Mouse (Mus musculus) midbrain, embryonic 15.5 days (tissue): ENCODE measurements around the gene Rgs7. TPM values are rescaled to one million over a fixed set of nuclear protein-coding genes. Genes with fewer than 3 reads are reported as not detected.

Source experiments
- ATAC-seq: fragments of 200-750 bp; cut with Nextera tagmentation; replicated peaks from 2 replicates; pipeline ENCODE4 v1.8.0; 2017; ENCODE audit warnings: moderate TSS enrichment
- H3K27ac ChIP-seq: fragments of 300-500 bp; sonication (generic); 2 replicates; pipeline ENCODE4 v1.5.1; 2015; ENCODE audit warnings: mild to moderate bottlenecking, inconsistent platforms
- H3K27me3 ChIP-seq: fragments of 300-500 bp; sonication (generic); replicated peaks from 2 replicates; pipeline ENCODE4 v1.6.1; 2015; ENCODE audit warnings: inconsistent platforms
- H3K36me3 ChIP-seq: fragments of 300-500 bp; sonication (generic); replicated peaks from 2 replicates; pipeline ENCODE4 v1.6.1; 2015; ENCODE audit warnings: inconsistent platforms
- H3K4me1 ChIP-seq: fragments of 300-500 bp; sonication (generic); 2 replicates; pipeline ENCODE4 v1.6.1; 2015; ENCODE audit warnings: inconsistent platforms
- H3K4me2 ChIP-seq: fragments of 300-500 bp; sonication (generic); 2 replicates; pipeline ENCODE4 v1.6.1; 2015; ENCODE audit warnings: inconsistent platforms, mild to moderate bottlenecking, moderate library complexity
- H3K4me3 ChIP-seq: fragments of 300-500 bp; sonication (generic); 2 replicates; pipeline ENCODE4 v1.5.1; 2015; ENCODE audit warnings: mild to moderate bottlenecking, inconsistent platforms
- H3K9ac ChIP-seq: fragments of 300-500 bp; sonication (generic); 2 replicates; pipeline ENCODE4 v1.6.1; 2015; ENCODE audit warnings: mild to moderate bottlenecking, inconsistent platforms
- H3K9me3 ChIP-seq: fragments of 300-500 bp; sonication (generic); 2 replicates; pipeline ENCODE4 v1.6.1; 2016; ENCODE audit warnings: inconsistent platforms
- WGBS: fragments of 180-500 bp; shearing (Covaris S2); methylation state at CpG from one replicate; pipeline ENCODE4 v1.1.7; 2015; ENCODE audit warnings: mixed read lengths; 5-methylcytosine and 5-hydroxymethylcytosine counted together
- polyA plus RNA-seq: library from polyadenylated mRNA; unstranded; fragments of >200 nt; fragmentation: Nextera tagmentation; extraction: Ambion mirVana; gene quantifications from 2 replicates; pipeline ENCODE4 v1.2.1, GENCODE M21; 2015

Gene Rgs7
- polyA plus RNA-seq = 35.2 and 39.1 TPM in 2 replicates

GRCm38 (mm10) chr1:175491861-175492682 is at the start of gene Rgs7:
Gene Rgs7 (minus strand): TSS chr1:175492500.
- WGBS = under 1% methylated on average over 80 of the region's 82 CpGs
- ATAC-seq = peak; percentile 96
- Histone ChIP-seq H3K4me2 (peak within 1 kb of the TSS; percentile 81), H3K27me3 (no peaks in the 10 kb centered on the region), H3K4me3 (peak within 1 kb of the TSS; percentile 78), H3K9me3 (no peaks in the 10 kb centered on the region), H3K27ac (peak within 1 kb of the TSS; percentile 94), H3K36me3 (no peaks in the 10 kb centered on the region), H3K4me1 (peaks cover 22% of the 10 kb centered on the region), H3K9ac (peak within 1 kb of the TSS; percentile 82)

- Histone ChIP-seq H3K27ac (no peak overlapping the region), H3K4me1 (no peaks in the 10 kb centered on the region), H3K4me3 (no peak overlapping the region), H3K4me2 (no peak overlapping the region), H3K9ac (no peak overlapping the region), H3K36me3 (no peaks in the 10 kb centered on the region), H3K9me3 (no peaks in the 10 kb centered on the region), H3K27me3 (no peaks in the 10 kb centered on the region)
- ATAC-seq = no peak
- WGBS = 90% methylated on average over 5 of the region's 5 CpGs
These were observed 48.4 kb upstream of the Rgs7 start for GRCm38 (mm10) chr1:175540700-175541099.

GRCm38 (mm10) chr1:175537321-175537720 is 45.0 kb upstream of the Rgs7 start:
- H3K27me3 ChIP-seq = no peaks in the 10 kb centered on the region
- ATAC-seq = no peak
- 78% methylated on average over 1 of the region's 1 CpGs for WGBS

GRCm38 (mm10) chr1:175529858-175530257 is 37.6 kb upstream of the Rgs7 start:
- Histone ChIP-seq H3K4me1 (no peaks in the 10 kb centered on the region), H3K36me3 (no peaks in the 10 kb centered on the region), H3K27me3 (no peaks in the 10 kb centered on the region), H3K4me3 (no peak overlapping the region), H3K27ac (no peak overlapping the region), H3K9me3 (no peaks in the 10 kb centered on the region), H3K9ac (no peak overlapping the region), H3K4me2 (no peak overlapping the region)
- ATAC-seq = no peak
- WGBS = 80% methylated on average over 1 of the region's 1 CpGs

More at GRCm38 (mm10) chr1:175537321-175537720, 45.0 kb upstream of the Rgs7 start:
- Histone ChIP-seq H3K9me3 (no peaks in the 10 kb centered on the region), H3K4me3 (no peak overlapping the region), H3K4me2 (no peak overlapping the region), H3K27ac (no peak overlapping the region), H3K36me3 (no peaks in the 10 kb centered on the region), H3K9ac (no peak overlapping the region), H3K4me1 (no peaks in the 10 kb centered on the region)

GRCm38 (mm10) chr1:175524626-175525294 is 32.5 kb upstream of the Rgs7 start:
- Histone ChIP-seq H3K9me3 (no peaks in the 10 kb centered on the region), H3K4me1 (no peaks in the 10 kb centered on the region), H3K36me3 (no peaks in the 10 kb centered on the region), H3K4me3 (no peak overlapping the region), H3K27ac (no peak overlapping the region), H3K4me2 (no peak overlapping the region), H3K9ac (no peak overlapping the region), H3K27me3 (no peaks in the 10 kb centered on the region)
- 87% methylated on average over 3 of the region's 3 CpGs for WGBS
- ATAC-seq = no peak

- H3K36me3 ChIP-seq = no peaks in the 10 kb centered on the region
- no peak overlapping the region for H3K4me3 ChIP-seq
- no peaks in the 10 kb centered on the region for H3K27me3 ChIP-seq
- H3K9me3 ChIP-seq = no peaks in the 10 kb centered on the region
- no peak overlapping the region for H3K27ac ChIP-seq
- ATAC-seq = no peak
- WGBS = 85% methylated on average over 2 of the region's 2 CpGs
- H3K4me2 ChIP-seq = no peak overlapping the region
- no peak overlapping the region for H3K9ac ChIP-seq
- H3K4me1 ChIP-seq = no peaks in the 10 kb centered on the region
These were observed 31.3 kb upstream of the Rgs7 start for GRCm38 (mm10) chr1:175523572-175523971.

GRCm38 (mm10) chr1:175514543-175514942 is 22.2 kb upstream of the Rgs7 start:
- ATAC-seq = no peak
- Histone ChIP-seq H3K4me2 (no peak overlapping the region), H3K9me3 (no peaks in the 10 kb centered on the region), H3K4me3 (no peak overlapping the region), H3K4me1 (no peaks in the 10 kb centered on the region), H3K9ac (no peak overlapping the region), H3K27me3 (no peaks in the 10 kb centered on the region), H3K36me3 (no peaks in the 10 kb centered on the region), H3K27ac (no peak overlapping the region)
- WGBS = 77% methylated on average over 2 of the region's 2 CpGs

GRCm38 (mm10) chr1:175512173-175512572 is 19.9 kb upstream of the Rgs7 start:
- H3K4me3 ChIP-seq = no peak overlapping the region
- H3K9me3 ChIP-seq = no peaks in the 10 kb centered on the region
- no peaks in the 10 kb centered on the region for H3K27me3 ChIP-seq
- no peak overlapping the region for H3K4me2 ChIP-seq
- H3K9ac ChIP-seq = no peak overlapping the region
- no peaks in the 10 kb centered on the region for H3K36me3 ChIP-seq
- ATAC-seq = no peak
- 87% methylated on average over 3 of the region's 3 CpGs for WGBS
- no peaks in the 10 kb centered on the region for H3K4me1 ChIP-seq
- H3K27ac ChIP-seq = no peak overlapping the region

- H3K9ac ChIP-seq = no peak overlapping the region
- H3K4me1 ChIP-seq = no peaks in the 10 kb centered on the region
- no peak for ATAC-seq
- WGBS = 88% methylated on average over 3 of the region's 3 CpGs
- H3K4me3 ChIP-seq = no peak overlapping the region
- no peaks in the 10 kb centered on the region for H3K9me3 ChIP-seq
- H3K27ac ChIP-seq = no peak overlapping the region
- H3K36me3 ChIP-seq = no peaks in the 10 kb centered on the region
- H3K4me2 ChIP-seq = no peak overlapping the region
- H3K27me3 ChIP-seq = no peaks in the 10 kb centered on the region
These were observed 17.7 kb upstream of the Rgs7 start for GRCm38 (mm10) chr1:175509989-175510388.

- peak overlapping the region; percentile 94 for H3K27ac ChIP-seq
- peak; percentile 87 for ATAC-seq
- 1% methylated on average over 11 of the region's 11 CpGs for WGBS
- peak overlapping the region; percentile 78 for H3K4me3 ChIP-seq
- H3K4me2 ChIP-seq = peak overlapping the region; percentile 81
- peaks cover 22% of the 10 kb centered on the region for H3K4me1 ChIP-seq
- no peaks in the 10 kb centered on the region for H3K36me3 ChIP-seq
- no peaks in the 10 kb centered on the region for H3K27me3 ChIP-seq
- no peaks in the 10 kb centered on the region for H3K9me3 ChIP-seq
- peak overlapping the region; percentile 82 for H3K9ac ChIP-seq
These were observed 363 bp upstream of the Rgs7 start for GRCm38 (mm10) chr1:175492683-175493043.

GRCm38 (mm10) chr1:175491511-175491860 is 814 bp downstream of the Rgs7 start:
- peak overlapping the region; percentile 94 for H3K27ac ChIP-seq
- WGBS = 11% methylated on average over 6 of the region's 6 CpGs
- ATAC-seq = peak; percentile 34

GRCm38 (mm10) chr1:175485109-175485508 is 7.2 kb downstream of the Rgs7 start:
- Histone ChIP-seq H3K4me3 (no peak overlapping the region), H3K4me2 (no peak overlapping the region), H3K9me3 (no peaks in the 10 kb centered on the region), H3K4me1 (peaks cover 6% of the 10 kb centered on the region; the same call in 1 of the 2 replicates), H3K36me3 (no peaks in the 10 kb centered on the region), H3K27ac (no peak overlapping the region), H3K9ac (no peak overlapping the region), H3K27me3 (no peaks in the 10 kb centered on the region)
- ATAC-seq = no peak
- 65% methylated on average over 4 of the region's 4 CpGs for WGBS

More at GRCm38 (mm10) chr1:175491511-175491860, 814 bp downstream of the Rgs7 start:
- peaks cover 22% of the 10 kb centered on the region for H3K4me1 ChIP-seq
- no peaks in the 10 kb centered on the region for H3K36me3 ChIP-seq
- no peaks in the 10 kb centered on the region for H3K9me3 ChIP-seq
- peak overlapping the region; percentile 78 for H3K4me3 ChIP-seq
- no peaks in the 10 kb centered on the region for H3K27me3 ChIP-seq
- H3K9ac ChIP-seq = peak overlapping the region; percentile 82
- peak overlapping the region; percentile 81 for H3K4me2 ChIP-seq
